Mouse (Mus musculus): ENCODE results near the gene Arl5a. TPM values are rescaled to one million over a fixed set of nuclear protein-coding genes. Genes with fewer than 3 reads are reported as not detected.

Arl5a gene
- polyA plus RNA-seq, 1 experiment from 2014 or later, result 40.2 TPM

GRCm38 (mm10) chr2:52419295-52419694 lies 5.4 kb downstream of the Arl5a start:
- Histone ChIP-seq H3K4me3 (no peak overlapping the region), H3K36me3 (replicated peaks) (peaks cover 14% of the 10 kb centered on the region), H3K27ac (no peak overlapping the region), H3K9ac (no peak overlapping the region), H3K4me2 (no peak overlapping the region), H3K4me1 (peaks cover 29% of the 10 kb centered on the region), H3K27me3 (replicated peaks) (no peaks in the 10 kb centered on the region), H3K9me3 (peaks cover 3% of the 10 kb centered on the region; the same call in 1 of the 2 replicates)
- WGBS, result 87% methylated on average over 6 of the region's 6 CpGs
- ATAC-seq (replicated peaks), result no peak

- peaks cover 22% of the 10 kb centered on the region for H3K9me3 ChIP-seq
- peaks cover 61% of the 10 kb centered on the region for H3K36me3 ChIP-seq (replicated peaks)
- H3K4me1 ChIP-seq, result no peaks in the 10 kb centered on the region
- WGBS, result 98% methylated on average over 5 of the region's 5 CpGs
- H3K4me2 ChIP-seq, result no peak overlapping the region
- no peak overlapping the region for H3K27ac ChIP-seq
- no peak overlapping the region for H3K4me3 ChIP-seq
- H3K27me3 ChIP-seq (replicated peaks), result no peaks in the 10 kb centered on the region
- H3K9ac ChIP-seq, result no peak overlapping the region
- ATAC-seq (replicated peaks), result no peak
Observed at GRCm38 (mm10) chr2:52412524-52413037, 12.1 kb downstream of the Arl5a start.

- Histone ChIP-seq H3K4me3 (no peak overlapping the region), H3K36me3 (replicated peaks) (peaks cover 55% of the 10 kb centered on the region), H3K27me3 (replicated peaks) (no peaks in the 10 kb centered on the region), H3K27ac (no peak overlapping the region), H3K9ac (no peak overlapping the region), H3K4me1 (no peaks in the 10 kb centered on the region), H3K9me3 (peaks cover 20% of the 10 kb centered on the region), H3K4me2 (no peak overlapping the region)
- WGBS, result 91% methylated on average over 1 of the region's 1 CpGs
- no peak for ATAC-seq (replicated peaks)
Observed at GRCm38 (mm10) chr2:52406480-52406879, 18.2 kb downstream of the Arl5a start.

- Histone ChIP-seq H3K27me3 (replicated peaks) (no peaks in the 10 kb centered on the region), H3K9ac (no peak overlapping the region), H3K4me2 (no peak overlapping the region), H3K9me3 (peaks cover 9% of the 10 kb centered on the region), H3K4me3 (no peak overlapping the region), H3K36me3 (replicated peaks) (peaks cover 44% of the 10 kb centered on the region), H3K4me1 (no peaks in the 10 kb centered on the region), H3K27ac (no peak overlapping the region)
- 93% methylated on average over 5 of the region's 5 CpGs for WGBS
- no peak for ATAC-seq (replicated peaks)
Observed at GRCm38 (mm10) chr2:52405238-52405637, 19.5 kb downstream of the Arl5a start.

GRCm38 (mm10) chr2:52394529-52394928 lies 30.2 kb downstream of the Arl5a start:
- no peak for ATAC-seq (replicated peaks)
- Histone ChIP-seq H3K4me2 (no peak overlapping the region), H3K9ac (no peak overlapping the region), H3K4me1 (no peaks in the 10 kb centered on the region), H3K9me3 (no peaks in the 10 kb centered on the region), H3K4me3 (no peak overlapping the region), H3K36me3 (replicated peaks) (no peaks in the 10 kb centered on the region), H3K27me3 (replicated peaks) (no peaks in the 10 kb centered on the region), H3K27ac (no peak overlapping the region)
- WGBS, result 92% methylated on average over 5 of the region's 5 CpGs

DNA sequence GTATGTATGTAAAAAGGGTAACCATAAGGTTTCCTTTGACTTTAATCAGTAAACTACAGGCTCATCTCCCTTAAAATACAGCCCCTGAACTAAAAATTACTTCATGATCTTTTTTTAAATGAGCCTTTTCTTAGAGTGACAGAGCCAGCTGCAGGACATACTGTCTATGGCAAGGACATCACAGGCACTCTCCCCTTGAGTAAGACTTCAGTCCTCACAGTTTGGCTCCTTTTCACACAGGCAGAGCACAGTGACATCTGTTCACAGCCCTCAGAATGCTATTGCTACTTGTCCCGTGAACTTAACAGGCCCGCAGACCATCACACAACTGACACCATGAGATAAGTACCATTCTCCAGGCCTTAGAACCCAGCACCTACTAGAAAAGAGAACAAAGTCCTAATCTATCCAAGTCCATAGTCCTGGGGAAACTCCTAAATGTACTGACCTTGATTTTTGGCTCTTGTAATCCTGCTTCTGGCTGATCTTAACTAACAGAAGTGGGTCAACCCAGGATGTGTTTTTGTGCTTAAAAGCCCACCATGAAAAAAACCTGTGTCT lies 34.2 kb downstream of the Arl5a start:
- no peak overlapping the region for H3K4me2 ChIP-seq
- WGBS, result 92% methylated on average over 2 of the region's 2 CpGs
- H3K27ac ChIP-seq, result no peak overlapping the region
- no peaks in the 10 kb centered on the region for H3K4me1 ChIP-seq
- H3K27me3 ChIP-seq (replicated peaks), result no peaks in the 10 kb centered on the region
- H3K9ac ChIP-seq, result no peak overlapping the region
- no peak for ATAC-seq (replicated peaks)
- H3K4me3 ChIP-seq, result no peak overlapping the region
- no peaks in the 10 kb centered on the region for H3K36me3 ChIP-seq (replicated peaks)
- H3K9me3 ChIP-seq, result no peaks in the 10 kb centered on the region

- H3K9me3 ChIP-seq, result no peaks in the 10 kb centered on the region
- no peak for ATAC-seq (replicated peaks)
- H3K36me3 ChIP-seq (replicated peaks), result no peaks in the 10 kb centered on the region
- no peaks in the 10 kb centered on the region for H3K4me1 ChIP-seq
- H3K27ac ChIP-seq, result no peak overlapping the region
- WGBS, result 70% methylated on average over 3 of the region's 3 CpGs
- no peak overlapping the region for H3K9ac ChIP-seq
- no peak overlapping the region for H3K4me3 ChIP-seq
- no peaks in the 10 kb centered on the region for H3K27me3 ChIP-seq (replicated peaks)
- no peak overlapping the region for H3K4me2 ChIP-seq
Observed at GRCm38 (mm10) chr2:52389975-52390374, 34.7 kb downstream of the Arl5a start.

GRCm38 (mm10) chr2:52386451-52386850 lies 38.2 kb downstream of the Arl5a start:
- H3K27ac ChIP-seq, result no peak overlapping the region
- H3K36me3 ChIP-seq (replicated peaks), result no peaks in the 10 kb centered on the region
- no peaks in the 10 kb centered on the region for H3K4me1 ChIP-seq
- H3K4me2 ChIP-seq, result no peak overlapping the region
- no peaks in the 10 kb centered on the region for H3K9me3 ChIP-seq
- no peak overlapping the region for H3K4me3 ChIP-seq
- no peak for ATAC-seq (replicated peaks)
- no peaks in the 10 kb centered on the region for H3K27me3 ChIP-seq (replicated peaks)
- WGBS, result 93% methylated on average over 6 of the region's 6 CpGs
- H3K9ac ChIP-seq, result no peak overlapping the region

- 72% methylated on average over 7 of the region's 7 CpGs for WGBS
- Histone ChIP-seq H3K27ac (no peak overlapping the region), H3K9me3 (no peaks in the 10 kb centered on the region), H3K9ac (no peak overlapping the region), H3K4me2 (no peak overlapping the region), H3K4me1 (no peaks in the 10 kb centered on the region), H3K36me3 (replicated peaks) (no peaks in the 10 kb centered on the region), H3K4me3 (no peak overlapping the region), H3K27me3 (replicated peaks) (no peaks in the 10 kb centered on the region)
- no peak for ATAC-seq (replicated peaks)
Observed at GRCm38 (mm10) chr2:52386037-52386436, 38.7 kb downstream of the Arl5a start.

DNA sequence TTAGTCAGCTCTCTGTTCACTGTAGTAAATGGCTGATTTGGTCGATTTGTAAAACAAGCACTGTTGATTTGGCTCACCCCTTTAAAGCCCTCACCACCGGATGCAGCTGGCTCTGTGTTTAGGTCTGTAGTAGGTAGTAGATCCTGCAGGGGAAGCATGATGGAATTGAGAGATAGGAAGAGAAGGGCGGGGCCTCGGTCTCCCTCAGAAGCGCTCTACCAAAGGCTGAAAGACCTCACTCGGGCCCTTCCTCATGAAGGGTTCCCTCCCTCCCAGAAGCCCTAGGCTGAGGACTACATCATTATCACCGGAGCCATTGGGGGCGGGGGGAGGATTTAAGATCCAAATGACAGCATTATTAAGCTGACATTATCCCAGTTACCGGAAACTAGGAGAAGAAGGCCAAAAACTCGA lies 45.8 kb downstream of the Arl5a start:
- Histone ChIP-seq H3K36me3 (replicated peaks) (no peaks in the 10 kb centered on the region), H3K9me3 (no peaks in the 10 kb centered on the region), H3K9ac (no peak overlapping the region), H3K27ac (no peak overlapping the region), H3K4me2 (no peak overlapping the region), H3K4me1 (no peaks in the 10 kb centered on the region), H3K4me3 (no peak overlapping the region), H3K27me3 (replicated peaks) (no peaks in the 10 kb centered on the region)
- ATAC-seq (replicated peaks), result no peak
- 74% methylated on average over 10 of the region's 10 CpGs for WGBS

GRCm38 (mm10) chr2:52378448-52378804 lies 46.3 kb downstream of the Arl5a start, which contains the start of gene Neb:
Gene Neb (minus strand): TSS chr2:52378474.
- no peak within 1 kb of the TSS for H3K4me3 ChIP-seq
- H3K36me3 ChIP-seq (replicated peaks), result no peaks in the 10 kb centered on the region
- no peaks in the 10 kb centered on the region for H3K4me1 ChIP-seq
- H3K9ac ChIP-seq, result no peak within 1 kb of the TSS
- WGBS, result 57% methylated on average over 7 of the region's 7 CpGs
- H3K9me3 ChIP-seq, result no peaks in the 10 kb centered on the region
- H3K27ac ChIP-seq, result no peak within 1 kb of the TSS
- ATAC-seq (replicated peaks), result no peak
- no peak within 1 kb of the TSS for H3K4me2 ChIP-seq
- H3K27me3 ChIP-seq (replicated peaks), result no peaks in the 10 kb centered on the region

GRCm38 (mm10) chr2:52377706-52378447 lies 46.8 kb downstream of the Arl5a start:
- Histone ChIP-seq H3K4me1 (no peaks in the 10 kb centered on the region), H3K9me3 (no peaks in the 10 kb centered on the region), H3K4me2 (no peak overlapping the region), H3K9ac (no peak overlapping the region), H3K36me3 (replicated peaks) (no peaks in the 10 kb centered on the region), H3K27me3 (replicated peaks) (no peaks in the 10 kb centered on the region), H3K27ac (no peak overlapping the region), H3K4me3 (no peak overlapping the region)
- ATAC-seq (replicated peaks), result no peak
- WGBS, result 58% methylated on average over 13 of the region's 13 CpGs

- no peaks in the 10 kb centered on the region for H3K27me3 ChIP-seq (replicated peaks)
- no peak overlapping the region for H3K4me3 ChIP-seq
- H3K4me2 ChIP-seq, result no peak overlapping the region
- no peaks in the 10 kb centered on the region for H3K9me3 ChIP-seq
- ATAC-seq (replicated peaks), result no peak
- 94% methylated on average over 6 of the region's 6 CpGs for WGBS
- no peaks in the 10 kb centered on the region for H3K4me1 ChIP-seq
- H3K27ac ChIP-seq, result no peak overlapping the region
- H3K9ac ChIP-seq, result no peak overlapping the region
- H3K36me3 ChIP-seq (replicated peaks), result no peaks in the 10 kb centered on the region
Observed at GRCm38 (mm10) chr2:52374706-52375105, 50.0 kb downstream of the Arl5a start.

All from midbrain, embryonic 15.5 days (tissue).